Mouse (Mus musculus) splenic B cell, adult 2 months (primary cell): Measurements from ENCODE around the gene Kcnj10.

Experiments used
- DNase-seq: peaks from one replicate; pipeline ENCODE4 v3.0.0-alpha.2; 2011; ENCODE audit warnings: low read depth, low spot score
- H3K27me3 ChIP-seq: 2 replicates; pipeline ENCODE4 v1.6.1; 2012; ENCODE audit warnings: mild to moderate bottlenecking, low read length, moderate library complexity, mixed read lengths; ENCODE audit not compliant: control insufficient read depth, poor library complexity, insufficient read depth, severe bottlenecking
- H3K36me3 ChIP-seq: 2 replicates; pipeline ENCODE4 v1.6.1; 2012; ENCODE audit warnings: mild to moderate bottlenecking, low read length, moderate library complexity, mixed read lengths; ENCODE audit not compliant: control insufficient read depth, poor library complexity, insufficient read depth, severe bottlenecking

Kcnj10 gene

GRCm38 (mm10) chr1:172406077-172406706 lies 65.2 kb downstream of the Kcnj10 start:
- H3K36me3 ChIP-seq: no peaks in the 10 kb centered on the region
- no peak for DNase-seq
- no peaks in the 10 kb centered on the region for H3K27me3 ChIP-seq

DNA sequence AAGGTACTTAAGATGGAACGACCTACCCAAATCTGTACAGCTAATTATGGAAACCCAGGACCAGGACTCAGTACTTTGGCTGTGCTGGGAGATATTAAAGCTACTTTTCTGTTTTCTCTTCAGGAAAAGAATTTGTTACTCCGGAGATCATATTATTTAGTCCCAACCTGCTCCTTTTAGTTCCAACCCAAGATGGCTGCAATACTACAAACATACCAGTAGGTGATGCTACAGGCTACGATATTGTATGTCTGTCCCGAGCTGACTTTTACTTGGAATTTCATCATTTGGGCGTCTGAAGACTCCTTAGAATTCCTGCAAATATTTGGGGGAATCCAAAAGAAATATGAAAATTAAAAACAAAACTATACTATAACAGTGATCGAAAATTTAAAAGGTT lies 68.0 kb downstream of the Kcnj10 start:
- Histone ChIP-seq H3K36me3 (no peaks in the 10 kb centered on the region), H3K27me3 (no peaks in the 10 kb centered on the region)
- DNase-seq: peak; percentile 65

GRCm38 (mm10) chr1:172409431-172409830 lies 68.4 kb downstream of the Kcnj10 start:
- no peaks in the 10 kb centered on the region for H3K36me3 ChIP-seq
- no peak for DNase-seq
- no peaks in the 10 kb centered on the region for H3K27me3 ChIP-seq

DNA sequence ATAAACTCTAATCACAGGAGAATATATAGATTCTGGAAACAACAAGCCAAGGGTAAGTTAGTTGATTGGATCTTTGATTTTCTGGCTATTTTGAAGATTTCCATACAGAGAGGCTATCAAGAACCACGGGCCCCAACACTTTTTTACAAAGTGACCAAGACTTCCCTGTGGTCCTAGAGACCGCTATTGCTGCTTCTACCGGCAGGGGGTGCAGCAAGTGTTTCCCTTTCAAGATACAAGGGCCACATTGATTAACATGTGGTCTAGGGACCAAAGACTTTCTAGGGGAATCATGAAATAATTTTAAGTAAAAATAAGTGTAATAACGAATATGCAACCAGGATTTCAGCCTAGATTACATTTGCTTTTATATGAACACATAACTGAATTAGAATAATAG lies 69.8 kb downstream of the Kcnj10 start:
- Histone ChIP-seq H3K36me3 (no peaks in the 10 kb centered on the region), H3K27me3 (no peaks in the 10 kb centered on the region)
- DNase-seq: peak; percentile 85

GRCm38 (mm10) chr1:172412204-172412603 lies 71.2 kb downstream of the Kcnj10 start:
- H3K36me3 ChIP-seq: no peaks in the 10 kb centered on the region

DNA sequence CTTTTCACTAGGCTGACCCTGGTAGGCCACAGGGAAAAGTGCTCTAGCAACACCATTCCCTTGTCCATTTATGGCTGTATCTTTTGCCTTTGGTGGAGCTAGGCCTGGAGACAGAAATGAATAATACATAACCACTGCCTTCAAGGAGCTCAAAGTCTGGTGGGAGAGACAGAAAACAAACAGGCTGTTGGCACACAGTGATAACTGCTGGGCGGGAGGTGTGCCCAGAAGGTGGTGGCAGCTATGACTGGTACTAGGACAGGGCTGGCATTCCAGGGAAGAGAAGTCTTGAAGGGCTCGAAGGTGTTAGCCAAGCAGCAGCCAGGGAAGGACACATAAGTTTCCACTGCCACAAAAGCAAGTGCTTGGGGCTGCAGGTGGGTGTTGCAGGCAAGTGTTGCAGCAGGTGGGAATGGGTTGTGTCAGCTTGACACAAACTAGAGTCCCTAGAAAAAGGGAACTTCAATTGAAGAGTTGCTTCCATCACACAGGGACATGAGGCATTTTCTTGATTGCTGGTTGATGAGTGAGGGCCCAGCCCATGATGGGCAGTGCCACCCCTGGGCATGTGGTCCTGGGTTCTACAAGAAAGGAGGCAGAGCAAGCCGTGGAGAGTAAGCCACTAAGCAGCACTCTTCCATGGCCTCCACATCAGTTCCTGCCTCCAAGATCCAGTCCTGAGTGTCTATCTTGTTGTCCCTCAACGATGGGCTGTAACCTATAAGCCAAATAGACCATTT lies 72.7 kb downstream of the Kcnj10 start:
- Histone ChIP-seq H3K36me3 (no peaks in the 10 kb centered on the region), H3K27me3 (no peaks in the 10 kb centered on the region)
- DNase-seq: no peak

More at GRCm38 (mm10) chr1:172412204-172412603, 71.2 kb downstream of the Kcnj10 start:
- H3K27me3 ChIP-seq: no peaks in the 10 kb centered on the region
- peak; percentile 83 for DNase-seq

DNA sequence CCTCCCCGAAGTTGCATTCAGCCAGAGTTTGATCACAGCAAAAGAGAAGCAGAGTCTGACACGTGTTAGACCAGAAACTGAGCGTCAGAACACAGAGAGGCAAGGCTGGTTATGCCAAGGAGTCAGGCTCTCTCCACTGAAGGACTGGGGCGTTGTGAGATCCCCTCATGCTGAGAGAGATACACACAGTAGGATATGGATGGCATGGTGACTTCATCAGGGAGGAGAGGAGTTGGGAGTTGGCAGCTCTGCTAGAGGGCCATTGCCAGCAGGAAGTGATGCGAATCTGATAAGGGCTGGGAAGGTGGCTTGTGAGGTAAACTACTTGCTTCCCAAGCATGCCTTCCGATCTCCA lies 73.2 kb downstream of the Kcnj10 start:
- DNase-seq: no peak
- H3K27me3 ChIP-seq: no peaks in the 10 kb centered on the region
- H3K36me3 ChIP-seq: no peaks in the 10 kb centered on the region

- no peak for DNase-seq
- H3K36me3 ChIP-seq: no peaks in the 10 kb centered on the region
- H3K27me3 ChIP-seq: no peaks in the 10 kb centered on the region
Observed at GRCm38 (mm10) chr1:172415061-172415460, 74.1 kb downstream of the Kcnj10 start.

- H3K27me3 ChIP-seq: no peaks in the 10 kb centered on the region
- H3K36me3 ChIP-seq: no peaks in the 10 kb centered on the region
- DNase-seq: peak; percentile 62
Observed at GRCm38 (mm10) chr1:172418173-172418572, 77.2 kb downstream of the Kcnj10 start.

GRCm38 (mm10) chr1:172418642-172419041 lies 77.6 kb downstream of the Kcnj10 start:
- Histone ChIP-seq H3K36me3 (no peaks in the 10 kb centered on the region), H3K27me3 (no peaks in the 10 kb centered on the region)
- DNase-seq: no peak

DNA sequence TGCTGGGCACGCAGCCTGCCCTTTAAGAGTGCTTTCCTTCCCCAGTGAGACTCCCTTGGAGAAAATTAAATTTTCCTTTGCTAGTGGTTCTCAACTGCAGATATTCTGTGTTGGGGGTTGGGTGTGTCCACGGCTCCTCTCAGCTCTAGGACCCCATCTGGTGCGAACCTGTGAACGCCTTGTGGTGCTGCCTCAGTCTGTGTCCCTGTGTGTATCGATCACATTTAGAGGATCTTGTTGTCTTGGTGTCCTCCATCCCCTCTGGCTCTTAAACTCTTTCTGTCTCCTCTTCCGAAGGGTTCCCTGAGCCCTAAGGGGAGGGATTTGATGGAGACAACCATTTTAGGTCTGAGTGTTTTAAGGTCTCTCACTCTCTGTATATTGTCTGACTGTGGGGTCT lies 79.2 kb downstream of the Kcnj10 start:
- Histone ChIP-seq H3K27me3 (no peaks in the 10 kb centered on the region), H3K36me3 (no peaks in the 10 kb centered on the region)
- DNase-seq: no peak

GRCm38 (mm10) chr1:172423393-172423792 lies 82.4 kb downstream of the Kcnj10 start:
- Histone ChIP-seq H3K27me3 (no peaks in the 10 kb centered on the region), H3K36me3 (no peaks in the 10 kb centered on the region)
- peak; percentile 33 for DNase-seq
